Mouse (Mus musculus): ENCODE data around the gene Moap1. TPM values are rescaled to one million over a fixed set of nuclear protein-coding genes. Genes with fewer than 3 reads are reported as not detected.

The Moap1 gene
- polyA plus RNA-seq, 1 experiment from 2014 or later: 47.0 TPM

DNA sequence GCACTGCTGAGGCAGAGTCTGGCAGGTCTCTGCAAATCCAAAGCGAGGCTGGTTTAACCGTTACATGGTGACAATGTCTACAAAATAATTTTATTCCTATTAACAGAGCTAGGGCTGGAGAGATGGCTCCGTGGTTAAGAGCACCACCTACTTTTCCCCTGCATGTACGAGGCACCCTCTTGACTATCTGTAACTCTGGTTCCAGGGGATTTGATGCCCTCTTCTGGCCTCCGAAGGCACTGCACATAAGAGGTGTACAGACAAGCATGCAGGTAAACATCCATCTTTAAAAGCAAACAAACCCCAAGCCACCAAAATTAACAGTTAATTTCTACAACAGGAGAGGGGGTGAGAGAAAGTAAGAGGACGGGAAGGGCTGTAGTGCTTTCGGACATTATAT lies 12.8 kb upstream of the Moap1 start:
- H3K9ac ChIP-seq (ENCODE audit: low read length): peak overlapping the region; percentile 74; the same call in 1 of the 2 replicates
- H3K4me2 ChIP-seq (ENCODE audit: low read length): peak overlapping the region; percentile 65
- H3K27ac ChIP-seq (ENCODE audit: low read depth, low read length): no peak overlapping the region
- ATAC-seq: no peak
- H3K9me3 ChIP-seq (replicated peaks; ENCODE audit: control insufficient read depth, low read length): no peaks in the 10 kb centered on the region
- peaks cover 4% of the 10 kb centered on the region; the same call in 1 of the 2 replicates for H3K36me3 ChIP-seq (ENCODE audit: control insufficient read depth, insufficient read depth, low read length)
- H3K4me3 ChIP-seq (ENCODE audit: low read depth, low read length): peak overlapping the region; percentile 80
- no peaks in the 10 kb centered on the region for H3K27me3 ChIP-seq (replicated peaks; ENCODE audit: control insufficient read depth, insufficient read depth, low read length)
- 83% methylated on average over 7 of the region's 7 CpGs for WGBS
- H3K4me1 ChIP-seq (ENCODE audit: control insufficient read depth, insufficient read depth, low read length): peaks cover 9% of the 10 kb centered on the region
- DNase-seq (ENCODE audit: low spot score): no peak

DNA sequence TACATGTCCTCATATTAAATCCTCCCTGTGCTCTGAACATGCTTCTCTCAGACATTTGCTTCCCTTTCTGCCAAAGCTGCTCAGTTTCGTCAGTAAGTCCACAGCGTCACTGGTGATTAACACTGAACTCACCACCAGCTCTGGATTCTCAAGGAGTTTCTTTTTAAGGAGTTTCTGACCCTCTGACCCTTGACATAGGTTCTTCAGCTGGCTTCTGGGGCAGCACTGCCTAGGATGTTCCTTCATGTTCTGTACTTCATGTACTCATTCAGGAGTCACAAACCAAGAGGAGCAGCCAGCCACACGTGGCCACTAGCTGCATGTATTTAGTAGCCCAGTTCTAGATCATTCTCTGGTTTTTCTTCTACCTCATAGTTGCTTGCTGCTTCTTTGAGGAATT lies 4.8 kb upstream of the Moap1 start:
- ATAC-seq (no peak), DNase-seq (ENCODE audit: low spot score) (no peak)
- no peak overlapping the region for H3K9ac ChIP-seq (ENCODE audit: low read length)
- no peak overlapping the region for H3K4me3 ChIP-seq (ENCODE audit: low read depth, low read length)
- no peak overlapping the region for H3K4me2 ChIP-seq (ENCODE audit: low read length)
- H3K4me1 ChIP-seq (ENCODE audit: control insufficient read depth, insufficient read depth, low read length): peaks cover 11% of the 10 kb centered on the region
- 86% methylated on average over 3 of the region's 3 CpGs for WGBS
- no peak overlapping the region for H3K27ac ChIP-seq (ENCODE audit: low read depth, low read length)
- H3K36me3 ChIP-seq (ENCODE audit: control insufficient read depth, insufficient read depth, low read length): peaks cover 17% of the 10 kb centered on the region
- H3K9me3 ChIP-seq (replicated peaks; ENCODE audit: control insufficient read depth, low read length): no peaks in the 10 kb centered on the region
- no peaks in the 10 kb centered on the region for H3K27me3 ChIP-seq (replicated peaks; ENCODE audit: control insufficient read depth, insufficient read depth, low read length)

DNA sequence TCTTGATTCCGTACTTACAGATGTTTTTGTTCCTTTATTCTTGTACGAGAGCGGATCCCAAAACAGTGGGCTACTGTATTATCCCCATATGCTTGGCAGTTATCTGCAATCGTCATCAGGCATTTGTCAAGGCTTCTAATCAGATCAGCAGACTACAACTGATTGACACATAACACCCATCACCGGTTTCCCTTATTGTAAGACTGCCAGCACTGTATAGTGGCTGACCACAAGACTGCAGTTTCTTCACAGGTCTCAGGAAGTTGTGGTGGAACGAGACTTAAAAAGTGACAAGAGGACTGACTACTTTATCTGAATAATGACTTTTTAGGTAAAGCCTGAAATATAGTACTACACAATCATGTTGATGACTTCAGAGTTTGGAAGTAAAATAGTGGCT lies 1.4 kb upstream of the Moap1 start:
- ATAC-seq (no peak), DNase-seq (ENCODE audit: low spot score) (no peak)
- peaks cover 18% of the 10 kb centered on the region for H3K4me1 ChIP-seq (ENCODE audit: control insufficient read depth, insufficient read depth, low read length)
- no peaks in the 10 kb centered on the region for H3K27me3 ChIP-seq (replicated peaks; ENCODE audit: control insufficient read depth, insufficient read depth, low read length)
- peaks cover 17% of the 10 kb centered on the region for H3K36me3 ChIP-seq (ENCODE audit: control insufficient read depth, insufficient read depth, low read length)
- 55% methylated on average over 6 of the region's 6 CpGs for WGBS
- no peaks in the 10 kb centered on the region for H3K9me3 ChIP-seq (replicated peaks; ENCODE audit: control insufficient read depth, low read length)
- no peak overlapping the region for H3K27ac ChIP-seq (ENCODE audit: low read depth, low read length)
- no peak overlapping the region; the same call in 1 of the 2 replicates for H3K4me3 ChIP-seq (ENCODE audit: low read depth, low read length)
- H3K4me2 ChIP-seq (ENCODE audit: low read length): peak overlapping the region; percentile 93; the same call in 1 of the 2 replicates
- no peak overlapping the region for H3K9ac ChIP-seq (ENCODE audit: low read length)

DNA sequence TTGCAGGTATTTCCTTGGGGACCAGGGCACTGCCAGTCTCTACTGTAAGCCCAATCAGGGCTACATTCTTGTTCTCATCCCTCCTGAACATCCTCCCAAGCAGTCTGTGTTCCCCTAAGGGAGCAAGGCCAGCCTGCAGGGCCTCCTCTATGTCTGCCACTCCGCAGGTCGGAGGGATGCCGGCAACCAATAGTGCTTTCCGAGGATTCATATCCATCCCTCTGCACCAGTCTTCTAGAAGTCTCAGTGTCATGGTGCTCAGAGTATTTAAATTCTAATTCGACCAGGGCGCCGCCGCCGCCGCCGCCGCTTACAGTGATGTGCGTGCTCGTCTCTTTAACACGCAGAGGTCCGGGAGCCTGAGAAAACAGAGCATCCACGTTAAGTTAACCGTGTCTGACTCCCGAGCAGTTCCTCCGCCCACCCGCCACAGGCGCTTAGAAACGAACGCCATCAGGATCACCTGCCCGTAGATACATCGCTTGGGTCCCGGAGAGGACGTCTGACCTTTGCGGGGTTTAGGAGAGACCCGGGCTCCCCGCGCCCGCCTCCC lies 349 bp downstream of the Moap1 start:
- no peaks in the 10 kb centered on the region for H3K9me3 ChIP-seq (replicated peaks; ENCODE audit: control insufficient read depth, low read length)
- H3K36me3 ChIP-seq (ENCODE audit: control insufficient read depth, insufficient read depth, low read length): peaks cover 5% of the 10 kb centered on the region
- peak overlapping the region; percentile 87 for H3K4me3 ChIP-seq (ENCODE audit: low read depth, low read length)
- ATAC-seq: peak; percentile 72
- peak overlapping the region; percentile 86 for H3K9ac ChIP-seq (ENCODE audit: low read length)
- H3K27ac ChIP-seq (ENCODE audit: low read depth, low read length): peak overlapping the region; percentile 88
- H3K27me3 ChIP-seq (replicated peaks; ENCODE audit: control insufficient read depth, insufficient read depth, low read length): no peaks in the 10 kb centered on the region
- no peak for DNase-seq (ENCODE audit: low spot score)
- 1% methylated on average over 33 of the region's 33 CpGs for WGBS
- peaks cover 18% of the 10 kb centered on the region for H3K4me1 ChIP-seq (ENCODE audit: control insufficient read depth, insufficient read depth, low read length)
- H3K4me2 ChIP-seq (ENCODE audit: low read length): peak overlapping the region; percentile 93

DNA sequence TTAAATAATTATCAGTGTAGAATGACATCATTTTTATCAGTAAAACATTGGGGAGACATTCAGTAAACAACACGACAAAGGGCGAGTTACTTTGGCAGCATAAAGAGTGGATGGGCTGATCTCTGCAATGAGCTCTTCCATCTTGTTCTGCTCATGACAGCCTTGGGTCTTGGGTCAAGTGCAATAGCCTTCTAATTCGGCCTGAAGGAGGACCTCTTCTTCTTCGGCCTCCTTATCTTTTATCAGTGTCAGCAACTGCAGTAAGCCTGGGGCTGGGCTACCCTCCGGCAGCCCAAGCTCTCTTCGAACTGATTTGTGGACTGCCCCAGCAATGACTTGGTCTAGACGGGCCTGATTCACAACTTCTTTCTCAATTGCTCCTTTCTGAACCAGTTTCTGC lies 1.4 kb downstream of the Moap1 start:
- Histone ChIP-seq H3K9me3 (replicated peaks; ENCODE audit: control insufficient read depth, low read length) (no peaks in the 10 kb centered on the region), H3K4me1 (ENCODE audit: control insufficient read depth, insufficient read depth, low read length) (peaks cover 18% of the 10 kb centered on the region), H3K9ac (ENCODE audit: low read length) (no peak overlapping the region), H3K4me2 (ENCODE audit: low read length) (no peak overlapping the region; the same call in 1 of the 2 replicates), H3K4me3 (ENCODE audit: low read depth, low read length) (no peak overlapping the region), H3K36me3 (ENCODE audit: control insufficient read depth, insufficient read depth, low read length) (peaks cover 3% of the 10 kb centered on the region; the same call in 1 of the 2 replicates), H3K27ac (ENCODE audit: low read depth, low read length) (no peak overlapping the region), H3K27me3 (replicated peaks; ENCODE audit: control insufficient read depth, insufficient read depth, low read length) (no peaks in the 10 kb centered on the region)
- no peak for DNase-seq (ENCODE audit: low spot score)
- 92% methylated on average over 7 of the region's 7 CpGs for WGBS
- no peak for ATAC-seq

DNA sequence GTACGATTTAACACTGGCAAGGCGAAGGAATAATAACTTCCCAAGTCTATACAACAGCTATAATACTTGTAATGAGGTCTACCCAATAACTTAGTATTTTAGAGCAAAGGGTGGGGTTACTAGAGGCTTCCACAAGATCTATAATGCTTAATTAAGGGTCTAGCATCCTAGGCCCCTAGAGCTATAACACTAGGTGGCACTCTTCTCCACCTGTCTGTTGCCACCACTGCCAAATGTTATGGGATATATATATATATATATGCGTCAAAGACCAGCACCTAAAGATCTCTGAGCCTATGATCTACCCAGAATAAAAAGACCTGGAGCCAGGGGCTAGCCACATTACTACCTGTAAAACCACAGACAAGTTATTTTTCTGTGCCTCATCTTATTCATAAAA lies 3.2 kb downstream of the Moap1 start:
- no peaks in the 10 kb centered on the region for H3K9me3 ChIP-seq (replicated peaks; ENCODE audit: control insufficient read depth, low read length)
- 65% methylated on average over 3 of the region's 3 CpGs for WGBS

DNA sequence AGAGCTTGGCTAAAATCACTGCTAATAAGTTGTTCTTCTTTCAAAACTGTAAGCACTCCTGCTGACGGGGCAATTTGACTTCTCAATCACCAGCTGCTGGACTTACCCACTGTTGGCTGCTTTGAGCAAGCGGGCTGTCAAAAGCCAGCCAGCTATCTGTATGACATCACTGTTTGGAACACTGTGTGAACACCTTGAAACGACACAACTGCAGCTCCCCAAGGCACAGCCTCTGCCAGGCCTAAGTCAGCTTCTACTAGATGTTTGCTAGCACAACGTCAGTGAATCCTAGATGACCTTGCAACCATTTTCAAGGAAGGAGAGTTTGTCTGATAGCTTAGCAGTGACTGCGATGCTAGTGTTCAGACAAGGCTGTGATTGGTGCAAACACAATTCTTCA lies 4.4 kb downstream of the Moap1 start:
- Histone ChIP-seq H3K4me1 (ENCODE audit: control insufficient read depth, insufficient read depth, low read length) (peaks cover 8% of the 10 kb centered on the region), H3K36me3 (ENCODE audit: control insufficient read depth, insufficient read depth, low read length) (no peaks in the 10 kb centered on the region), H3K27ac (ENCODE audit: low read depth, low read length) (no peak overlapping the region), H3K9me3 (replicated peaks; ENCODE audit: control insufficient read depth, low read length) (no peaks in the 10 kb centered on the region), H3K4me2 (ENCODE audit: low read length) (no peak overlapping the region), H3K4me3 (ENCODE audit: low read depth, low read length) (no peak overlapping the region), H3K9ac (ENCODE audit: low read length) (no peak overlapping the region), H3K27me3 (replicated peaks; ENCODE audit: control insufficient read depth, insufficient read depth, low read length) (no peaks in the 10 kb centered on the region)
- 78% methylated on average over 5 of the region's 5 CpGs for WGBS
- no peak for ATAC-seq
- no peak for DNase-seq (ENCODE audit: low spot score)

More for the DNA sequence above, 3.2 kb downstream of the Moap1 start:
- Histone ChIP-seq H3K36me3 (ENCODE audit: control insufficient read depth, insufficient read depth, low read length) (no peaks in the 10 kb centered on the region), H3K9ac (ENCODE audit: low read length) (no peak overlapping the region), H3K27ac (ENCODE audit: low read depth, low read length) (no peak overlapping the region), H3K4me2 (ENCODE audit: low read length) (no peak overlapping the region), H3K4me1 (ENCODE audit: control insufficient read depth, insufficient read depth, low read length) (peaks cover 18% of the 10 kb centered on the region), H3K27me3 (replicated peaks; ENCODE audit: control insufficient read depth, insufficient read depth, low read length) (no peaks in the 10 kb centered on the region), H3K4me3 (ENCODE audit: low read depth, low read length) (no peak overlapping the region)
- DNase-seq (ENCODE audit: low spot score) (peak; percentile 58), ATAC-seq (no peak)

DNA sequence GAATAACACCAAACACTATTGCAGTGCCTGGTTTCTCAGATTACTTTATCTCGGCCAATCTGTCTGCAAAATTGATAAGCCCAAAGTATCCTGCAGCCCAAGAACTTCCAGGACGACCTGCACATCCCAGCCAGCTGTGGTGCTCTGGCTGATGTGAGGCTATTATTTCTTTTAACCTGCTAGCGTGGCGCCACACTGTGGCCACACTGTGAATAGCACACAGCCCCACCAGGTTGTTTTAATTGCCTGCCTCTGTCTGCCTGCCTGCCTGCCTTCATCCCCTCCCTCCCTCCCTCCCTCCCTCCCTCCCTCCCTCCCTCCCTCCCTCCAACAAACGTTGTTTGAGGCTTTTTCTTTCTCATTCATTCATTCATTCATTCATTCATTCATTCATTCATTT lies 10.1 kb downstream of the Moap1 start:
- WGBS: 20% methylated on average over 4 of the region's 5 CpGs
- Histone ChIP-seq H3K9ac (ENCODE audit: low read length) (no peak overlapping the region), H3K36me3 (ENCODE audit: control insufficient read depth, insufficient read depth, low read length) (no peaks in the 10 kb centered on the region), H3K4me3 (ENCODE audit: low read depth, low read length) (no peak overlapping the region), H3K27ac (ENCODE audit: low read depth, low read length) (no peak overlapping the region), H3K9me3 (replicated peaks; ENCODE audit: control insufficient read depth, low read length) (no peaks in the 10 kb centered on the region), H3K27me3 (replicated peaks; ENCODE audit: control insufficient read depth, insufficient read depth, low read length) (no peaks in the 10 kb centered on the region), H3K4me1 (ENCODE audit: control insufficient read depth, insufficient read depth, low read length) (peaks cover 15% of the 10 kb centered on the region), H3K4me2 (ENCODE audit: low read length) (no peak overlapping the region)
- ATAC-seq (no peak), DNase-seq (ENCODE audit: low spot score) (peak; percentile 32)

DNA sequence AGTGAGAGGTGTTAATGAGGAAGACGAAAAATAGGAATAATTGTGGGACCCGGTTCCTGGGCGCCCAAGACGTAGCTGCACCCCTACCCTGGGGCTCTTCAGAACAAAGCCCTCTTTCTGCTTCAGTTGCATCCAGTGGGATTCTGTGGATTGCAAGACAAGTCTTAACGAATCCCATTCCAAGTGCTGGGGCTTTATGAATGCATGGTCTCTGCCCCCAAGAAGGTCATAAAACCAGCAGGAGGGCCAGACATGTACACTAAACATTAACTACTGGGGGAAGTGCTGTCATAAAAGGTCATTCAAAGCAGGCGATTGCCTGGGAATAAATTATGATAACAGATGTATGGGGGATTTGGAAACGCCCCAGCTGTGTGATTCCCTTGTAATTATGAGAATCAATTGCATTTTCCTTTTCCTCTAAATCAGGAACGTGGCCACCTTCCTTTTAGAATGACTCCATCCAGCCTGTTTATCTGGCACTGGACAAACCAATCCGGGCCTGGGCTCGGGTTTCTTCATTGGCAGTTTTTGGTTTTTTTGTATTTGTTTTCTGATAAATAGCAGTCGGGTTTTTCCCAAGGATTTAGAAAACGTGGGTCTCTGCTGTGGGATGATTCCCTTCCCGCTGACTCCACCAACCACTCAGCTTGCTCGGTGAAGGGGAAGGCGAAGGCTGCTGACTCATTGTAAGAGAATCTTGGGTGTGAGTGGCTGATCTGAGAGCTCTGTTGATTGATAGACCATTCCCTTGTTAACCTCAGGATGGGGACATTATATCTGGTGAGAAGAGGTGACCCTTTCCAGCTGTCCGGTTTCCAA lies 12.5 kb downstream of the Moap1 start:
- Histone ChIP-seq H3K4me1 (ENCODE audit: control insufficient read depth, insufficient read depth, low read length) (peaks cover 15% of the 10 kb centered on the region), H3K4me3 (ENCODE audit: low read depth, low read length) (peak overlapping the region; percentile 3; the same call in 1 of the 2 replicates), H3K27ac (ENCODE audit: low read depth, low read length) (peak overlapping the region; percentile 87), H3K27me3 (replicated peaks; ENCODE audit: control insufficient read depth, insufficient read depth, low read length) (no peaks in the 10 kb centered on the region), H3K36me3 (ENCODE audit: control insufficient read depth, insufficient read depth, low read length) (no peaks in the 10 kb centered on the region), H3K4me2 (ENCODE audit: low read length) (peak overlapping the region; percentile 47), H3K9me3 (replicated peaks; ENCODE audit: control insufficient read depth, low read length) (no peaks in the 10 kb centered on the region), H3K9ac (ENCODE audit: low read length) (peak overlapping the region; percentile 41)
- 14% methylated on average over 16 of the region's 16 CpGs for WGBS
- ATAC-seq (peak; percentile 80), DNase-seq (ENCODE audit: low spot score) (peak; percentile 51)

All from forebrain, embryonic 14.5 days (tissue).